In the genomic region with DNA sequence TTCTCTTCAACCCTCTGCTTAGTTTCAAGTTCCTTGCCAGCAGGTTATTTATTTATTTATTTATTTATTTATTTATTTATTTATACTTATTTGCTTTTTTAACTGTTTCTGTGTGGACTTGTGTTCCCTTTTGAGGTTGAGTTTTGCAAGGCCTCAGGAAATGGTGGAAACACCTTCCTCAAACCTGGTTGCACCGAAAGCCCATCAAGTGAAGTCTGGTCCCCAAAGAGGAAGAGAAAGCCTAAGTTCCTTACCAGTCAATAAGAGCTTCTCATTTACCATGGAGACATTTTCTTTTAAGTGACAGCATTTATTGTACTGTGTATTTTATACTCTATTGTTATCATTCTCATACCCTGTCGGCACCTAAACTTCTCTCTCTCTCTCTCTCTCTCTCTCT, we compare ENCODE assay signal across 26 mouse cellular contexts. TPM values are rescaled to one million over a fixed set of nuclear protein-coding genes. Genes with fewer than 3 reads are reported as not detected.
DNase-seq lines count a peak whose midpoint lies in the region; ATAC-seq and TF ChIP-seq lines count a peak whose summit lies in the region.
"Had no signal": no experiment of that assay in that cellular context is flagged by ENCODE, and none has a peak within 500 bp of the region (broad histone marks: within the 10 kb centered on the region; RNA-seq: fewer than 3 reads in every experiment).

No protein-coding gene starts in this region.

- no peak for TF ChIP-seq CTCF in lung, postnatal 0 days (IDR thresholded peaks at IDR 0.05)

- H3K27ac ChIP-seq in lung, postnatal 0 days (ENCODE audit: low read length), result no peak overlapping the region
- H3K27ac ChIP-seq: embryonic facial prominence, embryonic 10.5 days; embryonic facial prominence, embryonic 13.5 days; forebrain, embryonic 12.5 days; forebrain, embryonic 15.5 days; hindbrain, embryonic 14.5 days; hindbrain, postnatal 0 days had no signal

- H3K36me3 ChIP-seq in lung, postnatal 0 days (ENCODE audit: insufficient read depth, low read length), result no peaks in the 10 kb centered on the region
- H3K36me3 ChIP-seq in splenic B cell, adult 2 months (ENCODE audit: control insufficient read depth, insufficient read depth, low read length, poor library complexity, severe bottlenecking), result no peaks in the 10 kb centered on the region
- H3K36me3 ChIP-seq: embryonic facial prominence, embryonic 10.5 days; embryonic facial prominence, embryonic 13.5 days; forebrain, embryonic 12.5 days; forebrain, embryonic 15.5 days had no signal

- H3K9me3 ChIP-seq in lung, postnatal 0 days (ENCODE audit: low read length), result no peaks in the 10 kb centered on the region
- H3K9me3 ChIP-seq: embryonic facial prominence, embryonic 10.5 days; embryonic facial prominence, embryonic 13.5 days; forebrain, embryonic 12.5 days; forebrain, embryonic 15.5 days had no signal

- no peak overlapping the region for H3K9ac ChIP-seq in lung, postnatal 0 days (replicated peaks; ENCODE audit: low read depth)
- H3K9ac ChIP-seq: embryonic facial prominence, embryonic 13.5 days; forebrain, embryonic 12.5 days; forebrain, embryonic 15.5 days; hindbrain, embryonic 14.5 days had no signal

- ATAC-seq in lung, postnatal 0 days, result no peak
- ATAC-seq in hematopoietic stem cell, adult 5-6 weeks (replicated peaks in 1 of 2; ENCODE audit: insufficient read depth in 1 of 2, low FRiP score in 2 of 2, low TSS enrichment in 1 of 2, low read depth in 1 of 2, poor library complexity in 2 of 2, severe bottlenecking in 2 of 2), result peak; percentile 46 to 77; a peak in 3 of 4 replicates
- ATAC-seq in monocyte, adult 5-6 weeks (replicated peaks; ENCODE audit: insufficient number of reproducible peaks, low FRiP score, low TSS enrichment, poor library complexity, severe bottlenecking), result peak; percentile 83
- ATAC-seq: CD4-positive, CD25-positive, alpha-beta regulatory T cell, adult 4 months; forebrain, embryonic 15.5 days; hindbrain, postnatal 0 days; inflammation-experienced regulatory T-cells, adult 6 months had no signal

- no peaks in the 10 kb centered on the region for H3K27me3 ChIP-seq in lung, postnatal 0 days (replicated peaks; ENCODE audit: insufficient read depth, low read length)
- no peaks in the 10 kb centered on the region for H3K27me3 ChIP-seq in splenic B cell, adult 2 months (ENCODE audit: control insufficient read depth, insufficient read depth, low read length, poor library complexity, severe bottlenecking)
- H3K27me3 ChIP-seq: embryonic facial prominence, embryonic 13.5 days; forebrain, embryonic 12.5 days; forebrain, embryonic 15.5 days had no signal

- 90% methylated on average over 2 of the region's 2 CpGs for WGBS in lung, postnatal 0 days

- H3K4me2 ChIP-seq in lung, postnatal 0 days (replicated peaks; ENCODE audit: low read depth, low read length), result no peak overlapping the region
- H3K4me2 ChIP-seq: embryonic facial prominence, embryonic 13.5 days; forebrain, embryonic 12.5 days; forebrain, embryonic 15.5 days; heart, embryonic 11.5 days; hindbrain, embryonic 14.5 days had no signal

- DNase-seq in lung, postnatal 36 days, result peak; percentile 6
- no peak for DNase-seq in lung, postnatal 0 days (ENCODE audit: low spot score)
- peak; percentile 3 for DNase-seq in splenic B cell, adult 2 months (ENCODE audit: low read depth, low spot score)
- DNase-seq in urinary bladder, postnatal 25 days (ENCODE audit: low spot score), result no peak
- DNase-seq in kidney, postnatal 4 days, result no peak
- DNase-seq in thymus, postnatal 14 days, result no peak
- DNase-seq: adrenal gland, adult 2 months; adrenal gland, postnatal 25 days; cerebellum, adult 11-12 months; cerebellum, adult 9-10 months; cerebellum, postnatal 14 days; gastrocnemius, postnatal 10 days; gastrocnemius, postnatal 36 days; heart, adult 11 months had no signal

- no peaks in the 10 kb centered on the region for H3K4me1 ChIP-seq in lung, postnatal 0 days (ENCODE audit: insufficient read depth, low read depth, low read length)
- H3K4me1 ChIP-seq: embryonic facial prominence, embryonic 10.5 days; embryonic facial prominence, embryonic 13.5 days; forebrain, embryonic 12.5 days; forebrain, embryonic 15.5 days had no signal

- TF ChIP-seq EP300 in lung, postnatal 0 days (IDR thresholded peaks at IDR 0.05), result no peak

- H3K4me3 ChIP-seq in lung, postnatal 0 days (ENCODE audit: low read depth, low read length), result no peak overlapping the region
- H3K4me3 ChIP-seq: embryonic facial prominence, embryonic 10.5 days; embryonic facial prominence, embryonic 13.5 days; erythroblast, embryonic 14.5 days; forebrain, embryonic 12.5 days; forebrain, embryonic 15.5 days had no signal

RNA-seq across cellular contexts. Expression of gene Pak1, which starts 33.5 kb away (rescaled TPM):
- 6.7 and 6.9 TPM in 2 replicates for polyA plus RNA-seq in lung, postnatal 0 days (2015; fragmentation: Nextera tagmentation; extraction: Ambion mirVana)
- 48.4 and 59.8 TPM in 2 replicates for total RNA-seq in hematopoietic stem cell, adult 5-6 weeks (2017)
- total RNA-seq in monocyte, adult 5-6 weeks (2017), result 9.9 to 21.3 TPM (median 14.8 TPM) in 3 replicates

Comparison
In these comparisons a context has a peak if more than half of its experiments do, and no peak if none do; other contexts are left out.
1. DNase-seq: peak in lung, postnatal 36 days (single experiment) and splenic B cell, adult 2 months (single experiment); none in lung, postnatal 0 days (single experiment), urinary bladder, postnatal 25 days (single experiment), kidney, postnatal 4 days (0 of 2) and thymus, postnatal 14 days (single experiment).